Mouse (Mus musculus): ENCODE measurements at regions not wholly inside any gene's neighbourhood (a gene's known extent, or its start where the extent isn't known, plus 50 kb on each side); places are given as distances from the start of the nearest gene placed in this dataset.

DNA sequence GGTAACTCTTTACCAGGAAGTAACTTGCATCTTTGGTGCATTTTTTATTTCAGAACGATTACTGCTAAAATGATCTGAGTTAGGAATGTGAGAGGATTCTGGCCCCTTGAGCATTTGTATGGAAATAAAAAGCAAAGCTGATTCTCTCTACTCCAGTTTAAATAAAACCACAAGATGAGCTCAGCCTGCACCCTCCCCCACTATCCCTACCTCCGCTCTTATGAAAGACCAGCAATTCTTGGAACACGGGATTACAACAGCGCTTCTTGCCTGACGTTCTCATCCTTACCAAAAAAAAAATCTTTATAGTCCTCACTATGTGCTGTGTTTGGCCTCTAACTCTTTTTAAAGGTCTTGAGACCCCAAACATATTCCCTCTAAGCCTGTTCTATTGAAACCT, 154.2 kb upstream of the Pdzrn3 start:
- no peak overlapping the region for H3K4me2 ChIP-seq (replicated peaks; ENCODE audit: low read depth, low read length, severe bottlenecking)
- H3K9ac ChIP-seq (ENCODE audit: low read depth, low read length, severe bottlenecking) = no peak overlapping the region
- ATAC-seq (ENCODE audit: low FRiP score, low read depth) = 0 out of 2 replicates have a peak, but pooled peaks have one; percentile 36
- H3K27me3 ChIP-seq (ENCODE audit: control insufficient read depth, insufficient read depth, low read length) = no peaks in the 10 kb centered on the region
- DNase-seq (ENCODE audit: low spot score) = no peak
- no peaks in the 10 kb centered on the region for H3K36me3 ChIP-seq (ENCODE audit: control insufficient read depth, insufficient read depth, low read length)
- no peaks in the 10 kb centered on the region for H3K9me3 ChIP-seq (ENCODE audit: control insufficient read depth, low read length)
- H3K4me3 ChIP-seq (replicated peaks; ENCODE audit: low read length) = no peak overlapping the region
- TF ChIP-seq POLR2A (IDR thresholded peaks at IDR 0.05; ENCODE audit: borderline replicate concordance, extremely low read depth, insufficient read depth, insufficient read length) = no peak
- peaks cover 15% of the 10 kb centered on the region for H3K4me1 ChIP-seq (ENCODE audit: control insufficient read depth, insufficient read depth, low read length)
- H3K27ac ChIP-seq (replicated peaks; ENCODE audit: low read depth, low read length) = no peak overlapping the region
- 54% methylated on average over 5 of the region's 5 CpGs for WGBS

DNA sequence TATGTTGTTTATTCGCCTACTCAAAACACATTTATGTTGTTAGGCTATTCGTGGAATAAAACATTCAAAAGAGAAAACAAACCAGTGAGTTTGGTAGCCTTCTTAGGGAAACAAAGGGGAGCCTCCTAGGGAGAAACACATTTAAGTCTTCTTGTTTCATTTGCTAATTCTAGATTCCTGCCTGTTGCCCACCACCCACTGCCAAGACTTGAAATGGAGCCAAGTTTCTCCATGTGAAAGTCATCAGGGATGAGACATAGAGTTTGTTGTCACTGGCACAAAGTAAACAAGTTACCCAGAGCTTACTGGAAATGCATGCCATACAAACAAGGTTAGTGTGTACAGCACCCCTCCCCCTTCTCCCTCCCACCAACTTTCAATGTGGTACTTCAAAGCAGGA, 147.4 kb upstream of the Pdzrn3 start:
- no peak overlapping the region for H3K27ac ChIP-seq (replicated peaks; ENCODE audit: low read depth, low read length)
- H3K4me3 ChIP-seq (replicated peaks; ENCODE audit: low read length) = no peak overlapping the region
- no peak for DNase-seq (ENCODE audit: low spot score)
- no peak overlapping the region for H3K4me2 ChIP-seq (replicated peaks; ENCODE audit: low read depth, low read length, severe bottlenecking)
- H3K36me3 ChIP-seq (ENCODE audit: control insufficient read depth, insufficient read depth, low read length) = no peaks in the 10 kb centered on the region
- TF ChIP-seq POLR2A (IDR thresholded peaks at IDR 0.05; ENCODE audit: borderline replicate concordance, extremely low read depth, insufficient read depth, insufficient read length) = no peak
- no peak overlapping the region for H3K9ac ChIP-seq (ENCODE audit: low read depth, low read length, severe bottlenecking)
- H3K4me1 ChIP-seq (ENCODE audit: control insufficient read depth, insufficient read depth, low read length) = peaks cover 9% of the 10 kb centered on the region; the same call in 1 of the 2 replicates
- H3K27me3 ChIP-seq (ENCODE audit: control insufficient read depth, insufficient read depth, low read length) = no peaks in the 10 kb centered on the region
- H3K9me3 ChIP-seq (ENCODE audit: control insufficient read depth, low read length) = no peaks in the 10 kb centered on the region
- no peak for ATAC-seq (ENCODE audit: low FRiP score, low read depth)
- WGBS = 51% methylated on average over 2 of the region's 2 CpGs

DNA sequence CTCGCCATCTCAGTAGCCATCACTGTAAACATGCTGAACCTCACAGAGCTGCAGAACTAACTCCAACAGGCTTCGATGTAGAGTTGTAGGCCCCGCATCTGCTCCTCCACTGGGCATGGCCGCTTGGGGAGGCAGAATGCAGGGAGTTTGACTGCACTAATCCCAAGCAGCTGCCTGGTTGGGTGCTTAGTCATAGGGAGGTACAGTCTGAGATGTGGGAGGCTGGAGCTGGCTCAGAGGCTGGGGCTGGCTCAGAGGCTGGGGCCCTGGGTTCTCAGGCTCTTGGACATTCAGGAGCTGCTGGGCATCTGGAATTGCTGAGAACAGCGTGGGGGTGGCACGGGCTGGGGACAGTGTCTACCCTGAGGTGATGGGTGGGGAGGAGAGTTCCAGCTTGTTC, 143.6 kb upstream of the Pdzrn3 start:
- DNase-seq (ENCODE audit: low spot score) (no peak), ATAC-seq (ENCODE audit: low FRiP score, low read depth) (no peak)
- Histone ChIP-seq H3K9ac (ENCODE audit: low read depth, low read length, severe bottlenecking) (no peak overlapping the region), H3K4me3 (replicated peaks; ENCODE audit: low read length) (no peak overlapping the region), H3K9me3 (ENCODE audit: control insufficient read depth, low read length) (no peaks in the 10 kb centered on the region), H3K36me3 (ENCODE audit: control insufficient read depth, insufficient read depth, low read length) (no peaks in the 10 kb centered on the region), H3K4me1 (ENCODE audit: control insufficient read depth, insufficient read depth, low read length) (peaks cover 16% of the 10 kb centered on the region), H3K27ac (replicated peaks; ENCODE audit: low read depth, low read length) (no peak overlapping the region), H3K4me2 (replicated peaks; ENCODE audit: low read depth, low read length, severe bottlenecking) (no peak overlapping the region), H3K27me3 (ENCODE audit: control insufficient read depth, insufficient read depth, low read length) (no peaks in the 10 kb centered on the region)
- TF ChIP-seq POLR2A (IDR thresholded peaks at IDR 0.05; ENCODE audit: borderline replicate concordance, extremely low read depth, insufficient read depth, insufficient read length) = no peak
- WGBS = 90% methylated on average over 6 of the region's 6 CpGs

DNA sequence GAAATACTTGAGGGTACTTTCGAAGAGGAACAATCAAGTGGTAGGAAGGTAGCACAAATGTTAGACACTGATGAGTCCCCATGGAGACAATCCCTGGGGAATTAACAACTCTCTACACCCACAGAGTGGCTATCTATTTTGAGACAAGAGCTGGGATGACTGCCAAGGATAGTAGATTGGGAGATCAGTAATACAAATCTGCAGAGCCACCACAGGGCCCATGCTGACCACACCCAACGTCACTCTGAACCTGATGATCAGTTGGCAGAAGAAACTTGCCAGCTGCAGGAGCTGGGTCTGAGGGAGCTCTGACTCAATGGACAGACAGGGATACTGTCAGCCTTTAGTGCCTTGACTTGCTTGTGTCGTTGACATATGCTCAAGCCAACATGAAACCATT, 143.1 kb upstream of the Pdzrn3 start:
- DNase-seq (ENCODE audit: low spot score) (no peak), ATAC-seq (ENCODE audit: low FRiP score, low read depth) (no peak)
- H3K9me3 ChIP-seq (ENCODE audit: control insufficient read depth, low read length) = no peaks in the 10 kb centered on the region
- H3K27ac ChIP-seq (replicated peaks; ENCODE audit: low read depth, low read length) = no peak overlapping the region
- H3K4me3 ChIP-seq (replicated peaks; ENCODE audit: low read length) = no peak overlapping the region
- WGBS = 90% methylated on average over 3 of the region's 3 CpGs
- H3K27me3 ChIP-seq (ENCODE audit: control insufficient read depth, insufficient read depth, low read length) = no peaks in the 10 kb centered on the region
- no peak for TF ChIP-seq POLR2A (IDR thresholded peaks at IDR 0.05; ENCODE audit: borderline replicate concordance, extremely low read depth, insufficient read depth, insufficient read length)
- no peak overlapping the region for H3K9ac ChIP-seq (ENCODE audit: low read depth, low read length, severe bottlenecking)
- H3K4me2 ChIP-seq (replicated peaks; ENCODE audit: low read depth, low read length, severe bottlenecking) = no peak overlapping the region
- H3K36me3 ChIP-seq (ENCODE audit: control insufficient read depth, insufficient read depth, low read length) = no peaks in the 10 kb centered on the region
- peaks cover 16% of the 10 kb centered on the region for H3K4me1 ChIP-seq (ENCODE audit: control insufficient read depth, insufficient read depth, low read length)

DNA sequence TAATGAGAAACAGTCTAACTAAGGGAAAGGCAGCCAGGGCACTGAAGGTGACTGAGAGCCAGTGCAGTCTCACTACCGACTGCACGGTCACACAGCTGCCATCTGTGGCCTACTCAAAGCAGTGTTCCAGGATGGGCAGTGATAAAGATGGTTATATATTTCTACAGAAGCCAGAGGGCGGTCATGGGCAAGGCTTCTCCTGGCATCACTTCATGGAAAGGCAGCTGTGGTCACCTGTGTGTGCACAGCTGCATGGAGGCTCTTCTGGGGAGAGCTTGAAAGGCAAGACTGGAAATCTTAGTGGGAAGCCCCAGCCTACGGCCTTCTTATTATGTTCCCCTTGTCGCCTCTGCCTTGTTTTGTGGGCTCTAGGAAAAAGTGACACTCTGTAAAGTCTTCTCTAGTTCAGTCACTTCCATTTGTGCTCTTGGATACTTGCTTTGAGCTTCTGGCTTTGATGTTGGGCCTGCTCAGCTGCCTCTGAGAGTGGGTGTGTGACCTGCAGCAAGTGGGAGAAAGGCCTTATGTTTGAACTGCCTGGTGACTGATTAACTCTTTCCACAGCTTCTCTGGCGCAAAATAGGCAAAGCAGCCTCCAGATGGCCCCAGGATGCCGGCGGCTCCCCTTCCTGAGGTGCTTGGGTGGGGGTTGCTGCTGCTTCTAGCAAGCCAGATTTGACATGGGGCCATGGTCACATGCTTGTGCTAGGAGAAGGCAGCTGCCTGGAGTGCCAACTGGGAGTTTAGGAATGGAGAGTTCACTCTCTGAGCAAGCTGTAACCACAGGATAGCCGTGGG, 141.4 kb upstream of the Pdzrn3 start:
- TF ChIP-seq POLR2A (IDR thresholded peaks at IDR 0.05; ENCODE audit: borderline replicate concordance, extremely low read depth, insufficient read depth, insufficient read length) = no peak
- DNase-seq (ENCODE audit: low spot score) = peak; percentile 61

More for the DNA sequence above, 141.4 kb upstream of the Pdzrn3 start:
- ATAC-seq (ENCODE audit: low FRiP score, low read depth) = peak; percentile 79
- Histone ChIP-seq H3K36me3 (ENCODE audit: control insufficient read depth, insufficient read depth, low read length) (no peaks in the 10 kb centered on the region), H3K27ac (replicated peaks; ENCODE audit: low read depth, low read length) (peak overlapping the region; percentile 26), H3K27me3 (ENCODE audit: control insufficient read depth, insufficient read depth, low read length) (no peaks in the 10 kb centered on the region), H3K9ac (ENCODE audit: low read depth, low read length, severe bottlenecking) (no peak overlapping the region), H3K4me2 (replicated peaks; ENCODE audit: low read depth, low read length, severe bottlenecking) (no peak overlapping the region), H3K9me3 (ENCODE audit: control insufficient read depth, low read length) (no peaks in the 10 kb centered on the region), H3K4me1 (ENCODE audit: control insufficient read depth, insufficient read depth, low read length) (peaks cover 14% of the 10 kb centered on the region), H3K4me3 (replicated peaks; ENCODE audit: low read length) (no peak overlapping the region)
- 27% methylated on average over 9 of the region's 9 CpGs for WGBS
